Mouse (Mus musculus) brain, embryonic 14.5 days (tissue): ENCODE measurements at regions not wholly inside any gene's neighbourhood (a gene's known extent, or its start where the extent isn't known, plus 50 kb on each side); places are given as distances from the start of the nearest gene placed in this dataset.

Experiments
- CTCF ChIP-seq: fragments of 200-500 bp; IDR thresholded peaks from 2 replicates; pipeline ENCODE4 v1.5.1; 2012; ENCODE audit warnings: inconsistent platforms, mild to moderate bottlenecking, moderate library complexity, borderline replicate concordance; ENCODE audit not compliant: insufficient read depth, insufficient read length; ENCODE audit errors: extremely low read depth
- POLR2A ChIP-seq: fragments of 200-500 bp; IDR thresholded peaks from 2 replicates; pipeline ENCODE4 v1.6.1; 2012; ENCODE audit warnings: mild to moderate bottlenecking, inconsistent platforms, borderline replicate concordance; ENCODE audit not compliant: poor library complexity, insufficient read depth, insufficient read length, severe bottlenecking; ENCODE audit errors: extremely low read depth

- TF ChIP-seq POLR2A, result no peak
- TF ChIP-seq CTCF, result no peak
These were observed 97.3 kb downstream of the Cavin4 start for GRCm38 (mm10) chr4:48760625-48761024.
